Mouse (Mus musculus) heart, adult 18-20 months (tissue): ENCODE data around the gene Rpl38. TPM values are rescaled to one million over a fixed set of nuclear protein-coding genes. Genes with fewer than 3 reads are reported as not detected.
"Not testable (repeated sequence)": the region's sequence is repeated elsewhere in the genome, so short reads cannot be mapped to it uniquely, and the experiment has no call there.

ENCODE experiments used
- DNase-seq, 2 experiments: peaks; one replicate each; pipeline ENCODE4 v3.0.0; 2021 to 2022; ENCODE audit warnings: mixed read lengths in 1 of 2
- total RNA-seq, 2 experiments: library from RNA; stranded (reverse); gene quantifications; 2 replicates each; pipeline ENCODE4 v1.2.3; 2021

Rpl38 gene
- total RNA-seq, 2 experiments from 2014 or later: 681 to 698 TPM

DNA sequence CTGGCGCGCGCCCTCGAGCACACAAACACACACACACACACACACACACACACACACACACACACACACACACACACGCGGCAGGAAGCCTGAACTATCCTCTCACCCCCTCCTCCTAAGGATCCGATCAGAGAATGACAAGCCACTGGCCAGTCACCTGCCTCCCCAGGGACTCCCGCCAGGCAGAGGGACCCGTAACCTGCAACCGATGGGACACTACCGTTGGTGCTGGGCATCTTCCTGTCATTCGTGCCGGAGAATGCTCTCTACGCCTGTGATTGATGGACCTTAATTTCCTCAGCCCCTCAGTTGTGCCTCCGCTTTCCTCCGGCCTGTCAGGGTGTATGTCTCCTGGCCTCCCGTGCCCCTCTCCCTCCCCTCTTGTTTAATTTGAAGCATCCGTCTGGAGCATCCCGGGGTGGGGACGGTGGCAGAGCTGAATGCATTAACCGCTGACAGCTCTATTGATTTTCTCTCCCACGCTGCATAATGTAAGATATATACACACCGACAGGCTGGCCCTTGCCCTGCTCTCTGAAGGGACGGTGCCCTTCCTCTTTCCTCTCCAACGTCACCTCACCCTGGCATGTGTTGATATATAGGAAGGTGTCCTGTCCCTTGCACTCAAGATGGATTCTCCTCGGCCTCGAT is 11.2 kb upstream of the Rpl38 start:
- no peak for DNase-seq

DNA sequence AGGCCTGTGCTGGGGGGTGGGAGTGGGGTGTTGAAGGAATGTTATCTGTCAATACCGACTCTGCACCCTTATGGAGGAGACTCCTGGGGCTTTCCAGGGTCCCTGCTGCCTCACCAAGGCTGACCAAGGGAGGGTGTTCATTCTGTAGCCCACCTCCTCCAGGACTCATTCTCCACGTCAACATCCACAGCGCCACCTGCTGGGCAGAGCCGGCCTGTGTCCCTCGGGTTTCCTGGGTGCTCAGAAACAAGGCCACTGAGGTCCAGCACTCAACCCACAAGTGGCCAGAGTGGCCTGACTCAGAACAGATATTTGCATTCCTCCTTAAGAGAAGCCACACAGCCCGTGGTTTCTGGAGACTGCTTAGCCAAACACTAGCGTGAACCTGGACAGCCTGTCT is 10.6 kb upstream of the Rpl38 start:
- DNase-seq: peak in 1 of 2 experiments; percentile 59

DNA sequence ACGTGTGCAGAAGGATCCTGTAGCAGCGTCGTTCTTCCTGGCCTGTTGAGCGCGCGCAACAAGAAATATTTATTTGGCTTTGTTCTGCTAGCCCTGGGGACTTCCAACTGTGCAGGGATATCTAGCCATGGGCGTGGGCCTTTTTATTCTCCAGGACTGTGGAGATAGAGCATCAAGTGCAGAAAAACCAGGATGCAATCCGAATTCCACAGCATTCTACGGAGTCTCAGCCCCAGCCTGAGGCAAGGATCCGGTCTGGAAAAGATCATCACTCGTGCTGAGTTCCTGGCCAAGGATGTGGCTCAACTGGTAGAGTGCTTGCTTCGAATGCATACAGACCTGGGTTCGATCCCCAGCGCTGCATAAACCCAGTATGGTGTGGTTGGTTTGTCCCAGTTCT is 6.2 kb upstream of the Rpl38 start:
- no peak for DNase-seq

DNA sequence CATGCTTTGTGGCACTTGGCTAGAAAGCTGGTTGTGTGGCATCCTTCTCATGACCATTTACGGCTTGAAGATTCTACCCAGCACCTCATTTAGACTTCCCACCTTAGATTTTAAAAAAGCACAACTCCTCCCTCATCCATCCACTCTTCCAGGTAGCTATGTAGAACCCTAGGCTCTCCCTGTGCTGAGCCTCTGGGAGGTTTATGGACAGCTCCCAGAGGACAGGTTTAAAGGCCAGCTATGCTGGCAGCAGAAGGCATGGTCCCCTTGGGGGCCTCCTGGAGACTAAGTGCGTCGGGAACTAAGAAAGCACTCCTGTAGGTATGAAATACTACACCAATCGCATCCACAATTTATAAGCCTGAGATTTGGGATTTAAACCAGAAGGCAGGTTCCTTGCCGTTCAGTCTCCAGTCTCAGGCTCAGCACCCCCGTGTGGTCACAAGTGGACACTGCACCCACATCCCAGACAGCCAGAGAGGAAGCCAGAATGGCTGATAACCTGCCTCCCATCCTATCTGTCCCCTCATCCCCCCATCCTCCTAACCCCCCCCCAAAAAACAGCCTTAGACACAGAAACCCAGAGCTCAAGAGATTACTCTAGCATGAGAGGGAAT is 5.5 kb upstream of the Rpl38 start:
- peak in 1 of 2 experiments; percentile 58 for DNase-seq

DNA sequence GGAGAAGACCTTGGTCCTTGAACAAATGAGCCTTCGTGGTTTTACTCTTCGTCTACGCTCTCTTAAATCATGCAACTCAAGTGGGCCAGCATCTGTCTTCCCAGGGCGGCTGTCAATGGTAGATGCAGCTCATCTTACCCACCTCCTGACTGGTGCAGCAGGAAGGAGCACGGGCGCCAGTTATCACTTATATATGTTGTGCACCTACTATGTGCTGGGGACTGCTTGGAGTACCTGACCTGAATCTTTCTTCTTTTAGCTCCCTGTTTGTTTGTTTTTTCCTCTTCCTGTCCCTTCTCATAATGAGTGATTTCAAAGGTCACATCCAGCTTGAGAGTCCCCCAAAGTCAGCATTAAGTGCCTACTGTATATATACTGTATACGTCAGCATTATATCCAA is 4.2 kb upstream of the Rpl38 start:
- no peak for DNase-seq

DNA sequence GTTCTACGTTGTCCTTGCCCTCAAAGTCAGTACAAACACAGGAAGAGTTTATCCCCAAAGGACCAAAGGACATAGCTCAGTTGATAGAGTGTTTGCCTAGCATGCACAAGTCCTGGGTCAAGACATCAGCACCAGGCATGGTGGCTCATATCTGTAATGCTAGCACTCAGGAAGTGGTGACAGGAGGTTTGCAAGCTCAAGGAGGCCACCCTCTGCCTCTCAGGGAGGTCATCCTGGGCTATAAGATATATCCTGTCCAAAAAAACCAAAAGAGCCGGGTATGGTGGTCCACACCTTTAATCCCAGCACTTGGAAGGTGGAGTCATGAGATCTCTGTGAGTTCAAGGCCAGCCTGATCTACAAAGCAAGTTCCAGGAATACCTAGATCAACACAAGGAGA is 2.9 kb upstream of the Rpl38 start:
- DNase-seq: no peak

DNA sequence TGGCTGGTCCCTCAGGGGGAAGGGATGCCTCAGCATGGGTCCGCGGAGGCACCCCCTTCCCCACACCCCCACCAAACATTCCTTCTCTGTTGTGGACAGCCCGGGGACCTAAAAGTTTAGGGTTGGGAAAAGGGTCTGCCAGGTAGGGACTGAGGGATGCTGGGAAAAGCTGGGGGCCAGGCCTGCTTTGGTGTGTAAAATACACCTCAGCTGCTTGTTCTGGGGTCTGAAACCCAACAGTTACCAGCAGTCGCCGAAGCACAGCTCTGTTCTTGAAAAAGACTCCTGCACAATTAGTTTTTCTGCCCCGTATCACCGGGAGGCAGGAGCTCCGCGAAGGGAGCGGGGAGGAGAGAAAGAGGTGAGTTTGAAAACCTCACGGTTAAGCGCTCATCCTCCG is 1.5 kb upstream of the Rpl38 start:
- no peak for DNase-seq

DNA sequence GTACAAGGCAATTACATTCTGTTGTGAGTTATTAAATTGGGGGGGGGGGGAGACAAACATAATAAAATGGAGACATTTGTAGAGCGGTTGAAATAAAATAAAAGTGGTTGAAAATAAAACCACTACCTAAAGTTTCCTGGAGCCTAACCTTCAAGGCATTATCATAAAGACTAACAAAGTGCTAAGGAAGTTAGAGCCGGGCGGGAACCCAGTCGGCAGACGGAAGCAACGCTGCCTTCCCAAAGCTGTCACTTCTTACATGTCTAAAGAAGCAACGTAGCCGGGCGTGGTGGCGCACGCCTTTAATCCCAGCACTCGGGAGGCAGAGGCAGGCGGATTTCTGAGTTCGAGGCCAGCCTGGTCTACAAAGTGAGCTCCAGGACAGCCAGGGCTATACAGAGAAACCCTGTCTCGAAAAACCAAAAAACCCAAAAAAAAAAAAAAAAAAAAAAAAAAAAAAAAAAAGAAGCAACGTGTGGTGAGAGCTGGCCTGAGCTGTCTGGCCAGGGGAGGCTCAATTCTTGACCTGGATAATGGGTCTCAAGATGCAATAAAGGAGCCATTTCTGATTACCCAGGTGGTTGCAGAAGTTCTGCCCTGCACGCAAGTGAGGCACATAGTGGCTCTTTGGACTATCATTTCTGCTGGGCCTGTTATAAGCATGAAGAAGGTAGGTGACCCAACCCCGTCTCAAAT is 940 bp upstream of the Rpl38 start:
- DNase-seq: no peak

DNA sequence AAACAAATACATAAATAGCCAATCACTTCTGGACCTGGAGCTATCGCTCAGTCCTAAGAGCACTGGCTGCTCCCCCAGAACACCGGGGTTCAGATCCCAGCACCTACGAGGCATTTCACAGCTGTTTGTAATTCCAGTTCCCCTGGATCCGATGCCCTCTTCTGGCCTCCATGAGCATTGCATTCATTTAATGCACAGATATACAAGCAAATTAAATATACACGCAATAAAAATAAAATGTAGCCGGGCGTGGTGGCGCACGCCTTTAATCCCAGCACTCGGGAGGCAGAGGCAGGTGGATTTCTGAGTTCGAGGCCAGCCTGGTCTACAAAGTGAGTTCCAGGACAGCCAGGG is 415 bp upstream of the Rpl38 start:
- peak in 1 of 2 experiments; percentile 59 for DNase-seq

DNA sequence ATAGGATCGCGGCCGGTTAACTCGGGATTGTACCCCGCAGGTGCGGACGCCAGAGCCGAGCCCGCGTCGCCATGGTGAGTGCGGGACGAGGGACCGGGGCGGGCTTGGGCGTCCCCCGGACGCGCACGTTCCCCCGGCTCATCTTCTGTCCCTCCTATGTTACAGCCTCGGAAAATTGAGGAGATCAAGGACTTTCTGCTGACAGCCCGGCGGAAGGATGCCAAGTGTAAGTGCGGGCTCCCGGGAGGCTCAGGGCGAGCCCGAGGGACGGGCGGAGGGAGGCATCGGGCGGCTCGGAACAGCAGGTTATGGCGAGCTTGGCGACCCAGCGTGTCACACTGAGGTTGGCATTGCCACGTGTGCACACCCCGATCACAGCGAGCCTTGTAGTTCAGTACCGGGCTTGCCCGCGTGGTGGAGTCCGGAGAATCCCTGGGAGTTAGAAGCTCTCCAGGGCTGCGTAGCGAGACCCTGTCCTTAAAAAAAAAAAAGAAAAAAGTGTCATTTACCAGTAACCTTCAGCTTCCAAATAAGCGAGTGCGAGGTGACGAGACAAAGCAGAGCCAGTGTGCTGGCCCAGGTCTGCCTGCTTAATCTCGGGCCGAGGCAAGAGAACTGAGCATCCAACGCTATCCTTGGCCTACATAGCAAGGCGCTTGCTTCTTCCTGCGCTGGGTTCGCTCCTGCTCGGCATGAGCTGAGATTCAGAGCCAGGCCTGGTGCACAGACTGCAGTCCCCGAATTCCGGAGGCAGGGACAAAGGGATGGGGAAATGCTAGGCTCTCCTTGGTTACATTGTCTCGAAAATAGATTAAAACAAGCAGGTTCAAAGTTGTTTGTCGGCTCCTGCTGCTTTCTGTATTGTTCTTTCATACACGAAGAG is 658 bp downstream of the Rpl38 start:
- DNase-seq: peak; percentile 69 to 82

DNA sequence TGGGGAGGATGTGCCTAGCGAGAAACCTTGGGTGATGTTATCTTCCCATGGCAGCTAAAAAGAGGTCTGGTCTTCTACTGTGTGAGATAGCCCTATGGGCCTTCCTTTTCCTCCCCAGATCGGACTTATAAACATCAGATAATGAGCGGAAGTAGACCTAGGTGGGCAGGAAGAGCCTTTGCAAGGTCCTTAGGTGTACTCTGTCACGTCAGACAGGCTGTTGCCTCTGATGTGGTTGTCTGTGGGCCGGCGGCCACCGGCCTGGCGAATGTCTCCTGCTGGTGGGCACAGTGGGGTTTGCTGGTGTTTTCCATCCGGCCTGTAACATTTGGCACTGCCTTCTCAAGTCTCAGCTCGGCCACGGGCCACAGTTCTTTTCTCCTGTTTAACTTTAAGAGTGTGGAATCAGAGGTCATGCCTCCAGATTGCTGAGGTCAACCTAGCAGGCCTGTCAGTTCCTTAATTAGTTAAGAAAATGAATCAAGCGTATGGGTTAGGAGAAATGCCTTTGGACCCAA is 1.4 kb downstream of the Rpl38 start:
- no peak for DNase-seq

DNA sequence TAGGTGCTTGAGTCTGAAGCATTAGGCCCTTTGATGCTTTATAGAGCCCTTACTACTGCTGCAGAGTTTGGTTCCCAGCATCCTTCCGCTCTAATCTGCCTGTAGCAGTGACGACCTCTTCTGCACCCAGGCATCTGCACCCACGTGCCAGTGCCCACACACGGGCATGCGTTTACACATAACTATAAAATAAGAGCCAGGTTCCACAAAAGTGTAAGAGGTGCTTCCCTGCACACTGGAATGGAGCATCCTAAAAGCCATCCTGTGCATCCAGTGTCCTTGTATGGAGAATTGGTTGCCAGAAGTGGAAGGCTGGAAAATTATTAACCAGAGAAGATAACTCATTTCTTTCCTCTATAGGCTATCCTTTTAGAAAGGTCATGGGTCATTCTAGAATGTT is 2.8 kb downstream of the Rpl38 start:
- no peak for DNase-seq

DNA sequence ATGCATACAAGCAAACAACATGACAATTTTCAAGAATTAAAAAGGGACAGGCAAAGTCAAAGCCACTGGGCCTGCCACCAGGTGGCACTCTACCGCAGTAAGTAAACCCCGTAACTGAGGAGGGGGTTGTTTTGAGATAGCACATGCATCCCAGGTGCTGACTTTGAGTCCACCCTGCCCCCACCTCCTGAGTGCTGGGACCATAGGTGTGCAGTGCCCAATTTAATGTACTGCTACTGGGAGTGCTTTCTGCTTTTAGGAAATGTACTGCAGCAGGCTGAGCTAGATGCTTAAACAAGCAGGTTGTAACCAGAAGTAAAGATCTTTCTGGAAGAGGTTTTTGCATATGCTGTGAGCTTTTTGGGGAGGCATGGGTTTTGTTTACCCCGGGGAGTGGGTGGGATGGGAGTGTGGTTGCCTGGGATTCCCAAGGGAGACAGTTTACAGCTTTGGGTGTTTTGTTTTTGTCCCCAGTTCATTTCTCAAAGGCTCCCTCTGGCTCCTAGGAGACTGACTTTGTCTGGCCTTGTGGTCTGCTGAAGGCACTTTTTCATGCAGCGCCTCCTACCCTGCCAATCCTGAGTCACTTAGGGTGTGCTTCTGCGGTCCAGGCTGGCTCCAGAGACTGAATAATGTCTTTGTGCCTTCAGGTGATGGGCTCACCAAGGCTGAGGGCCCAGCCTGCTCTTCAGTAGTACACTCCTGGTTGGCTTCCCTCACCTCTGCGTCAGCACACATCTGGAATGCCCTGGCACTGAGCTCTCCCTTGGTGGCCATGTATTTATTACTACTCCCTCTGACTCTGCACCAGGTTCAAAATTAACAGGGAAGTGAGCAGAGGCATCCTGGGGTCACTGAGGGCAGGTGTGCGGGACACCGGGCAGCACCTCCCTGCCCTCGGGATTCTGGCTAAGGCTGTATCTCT is 4.7 kb downstream of the Rpl38 start:
- DNase-seq: peak in 1 of 2 experiments; percentile 54

DNA sequence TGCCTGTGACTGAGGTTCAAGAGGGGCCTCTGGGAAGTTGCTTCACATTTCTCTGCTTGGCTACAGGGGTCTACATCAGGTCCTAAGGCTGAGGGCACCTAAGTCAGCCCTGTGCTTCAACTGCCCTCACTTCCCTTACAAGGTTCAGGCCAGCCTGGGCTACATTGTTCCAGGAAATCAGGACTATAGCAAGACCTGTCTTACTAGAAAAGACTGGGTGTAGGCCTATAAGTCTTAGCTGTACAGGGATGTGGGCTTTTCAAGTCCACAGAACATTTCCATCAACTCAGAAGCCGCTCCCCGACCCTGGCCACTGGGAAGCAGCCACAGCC is 5.4 kb downstream of the Rpl38 start:
- DNase-seq: no peak

DNA sequence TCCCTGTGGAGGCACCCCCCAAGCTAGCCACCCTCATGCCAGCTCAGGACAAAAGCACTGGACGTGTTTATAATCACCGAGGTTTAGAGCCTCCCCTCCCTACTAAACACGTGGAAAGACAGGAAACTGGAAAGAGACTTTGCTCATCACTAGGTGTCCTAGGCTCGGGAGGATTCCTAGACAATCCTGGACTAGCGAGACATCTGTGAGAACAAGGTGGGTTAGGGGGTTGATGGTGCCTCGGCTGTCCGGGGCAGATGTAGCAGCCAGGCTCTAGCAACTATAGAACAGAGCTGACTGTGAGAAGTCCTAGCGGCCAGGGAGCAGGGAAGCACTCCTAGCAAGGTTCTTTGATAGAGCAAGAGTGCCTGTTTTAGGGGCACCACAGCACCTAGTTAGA is 5.9 kb downstream of the Rpl38 start:
- no peak for DNase-seq

DNA sequence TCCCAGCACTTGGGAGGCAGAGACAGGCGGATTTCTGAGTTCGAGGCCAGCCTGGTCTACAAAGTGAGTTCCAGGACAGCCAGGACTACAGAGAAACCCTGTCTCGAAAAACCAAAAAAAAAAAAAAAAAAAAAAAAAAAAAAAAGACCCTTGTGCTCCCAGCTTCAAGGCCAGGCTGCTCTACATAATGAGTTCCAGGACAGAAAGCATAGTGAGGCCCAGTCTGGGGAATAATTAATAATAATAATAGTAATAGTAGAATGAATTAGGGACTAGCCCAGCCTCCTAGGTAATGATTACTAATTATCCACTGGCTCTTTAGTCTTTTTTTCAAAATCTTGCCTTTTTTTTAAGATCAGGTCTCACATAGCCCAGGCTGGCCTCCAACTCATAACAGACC is 6.5 kb downstream of the Rpl38 start:
- DNase-seq: not testable (repeated sequence)

DNA sequence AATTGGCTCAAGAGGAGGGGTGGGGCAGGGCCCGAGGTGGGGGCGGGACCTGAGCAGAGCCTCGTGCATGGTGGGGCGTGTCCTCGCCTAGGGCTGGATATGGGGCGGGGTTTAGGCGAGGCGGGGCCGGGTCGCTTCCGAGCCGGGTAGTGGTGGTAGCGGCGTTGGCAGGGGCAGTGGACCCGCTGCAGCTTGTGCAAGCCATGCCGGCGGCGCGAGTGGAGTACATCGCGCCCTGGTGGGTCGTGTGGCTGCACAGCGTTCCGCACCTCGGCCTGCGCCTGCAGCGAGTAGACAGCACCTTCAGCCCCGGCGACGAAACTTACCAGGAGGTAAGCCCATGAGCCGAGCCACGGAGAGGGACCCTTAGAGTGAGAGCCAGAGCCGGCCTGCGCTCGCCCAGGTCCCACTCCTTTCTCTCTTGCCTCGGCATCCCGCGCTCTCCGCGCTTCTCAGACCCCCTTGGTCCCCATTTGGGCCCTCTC is 7.1 kb downstream of the Rpl38 start, which contains the start of gene Ttyh2:
TSS of gene Ttyh2 (plus strand) at position 91 of the 485 bp plus-strand sequence.
- peak; percentile 81 to 89 for DNase-seq

DNA sequence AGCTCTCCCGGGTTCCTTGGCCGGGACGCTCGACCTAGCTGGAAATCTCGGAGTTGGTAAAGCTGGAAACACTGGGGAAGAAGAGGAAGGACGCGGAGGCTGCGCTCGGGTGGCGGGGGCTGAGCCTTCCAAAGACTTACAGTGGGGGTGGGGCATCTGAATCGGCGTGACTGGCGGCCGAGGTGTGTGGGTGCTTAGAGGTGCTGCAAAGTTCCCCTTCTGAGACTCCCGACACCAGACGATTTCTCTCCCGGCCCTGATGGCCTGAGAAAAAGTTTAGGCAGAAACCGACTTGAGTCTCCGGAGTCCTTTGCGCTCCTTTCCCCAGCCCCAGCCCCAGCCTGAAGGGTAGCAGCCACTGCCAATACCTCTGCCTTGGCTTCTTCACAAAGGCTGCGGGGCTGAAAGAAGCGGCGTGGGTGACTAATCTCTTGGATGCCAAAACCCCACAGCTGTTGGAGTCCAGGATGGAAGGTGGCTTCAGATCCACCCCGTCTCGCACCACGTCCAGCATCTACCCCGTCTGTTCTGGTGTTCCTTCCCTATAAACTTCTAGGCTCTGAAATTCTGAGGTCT is 7.6 kb downstream of the Rpl38 start:
- DNase-seq: peak; percentile 36 to 57

DNA sequence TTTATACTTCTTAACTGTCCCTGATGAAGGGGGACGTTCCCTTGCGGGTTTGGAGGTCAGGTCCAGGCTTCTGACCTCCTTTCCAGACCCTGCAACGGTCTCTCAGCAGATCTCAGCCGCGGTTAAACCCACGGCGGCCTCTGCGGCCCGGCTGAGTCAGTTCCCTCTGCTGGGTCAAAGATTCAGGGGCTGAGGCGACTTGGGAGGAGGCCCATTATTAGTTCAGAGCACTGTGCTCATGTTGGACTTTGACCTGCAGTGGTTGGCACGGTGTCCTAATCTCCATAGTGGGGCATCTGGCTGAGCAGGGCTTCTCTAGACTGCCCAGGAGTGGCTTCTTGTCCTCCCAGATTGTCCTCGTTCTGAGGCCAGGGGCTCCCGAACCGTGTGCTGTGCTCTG is 8.1 kb downstream of the Rpl38 start:
- peak; percentile 32 to 40 for DNase-seq

DNA sequence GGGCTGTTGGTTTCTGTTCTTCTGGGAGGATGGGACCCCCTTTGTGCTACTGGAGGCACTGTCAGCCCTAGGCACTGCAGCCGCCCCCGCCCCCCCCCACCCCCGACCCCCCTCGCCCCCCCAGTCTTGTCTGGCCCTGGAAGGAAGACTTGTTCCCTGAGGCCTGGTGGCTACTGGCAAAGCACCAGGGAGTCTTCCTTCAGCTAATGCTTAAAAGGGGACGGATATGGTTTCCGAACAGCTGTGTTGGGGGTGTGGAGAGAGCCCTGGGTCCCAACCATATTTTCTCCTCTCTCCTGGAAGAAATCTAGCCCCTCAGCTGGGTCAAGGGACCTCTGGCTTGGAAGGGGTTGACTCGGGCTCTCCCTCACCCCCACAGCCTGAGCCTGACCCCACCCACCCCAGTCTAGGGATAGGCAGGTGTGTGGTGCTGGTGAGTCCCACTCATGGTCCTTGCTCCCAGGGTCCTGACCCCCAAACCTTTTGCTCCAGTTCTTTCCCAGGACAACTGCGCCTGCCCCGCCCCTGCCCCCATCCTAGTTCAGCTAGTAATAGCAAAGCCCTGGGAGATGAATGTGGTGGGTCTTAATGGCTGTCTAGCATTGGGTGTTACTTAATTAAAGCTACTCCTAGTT is 8.7 kb downstream of the Rpl38 start:
- DNase-seq: no peak
